Mouse (Mus musculus) gastrocnemius, postnatal 36 days (tissue): ENCODE results near the gene Il2rg. TPM values are rescaled to one million over a fixed set of nuclear protein-coding genes. Genes with fewer than 3 reads are reported as not detected.

Experiments
- DNase-seq, 2 experiments: peaks; one replicate each; pipeline ENCODE4 v3.0.0; 2022
- intact Hi-C: fragments of 180-260 bp; cut with DNase I; formaldehyde crosslinking; loops from one replicate; pipeline ENCODE4 v1.15.1; 2025
- long read RNA-seq, 2 experiments: library from polyadenylated mRNA; stranded (forward); transcript quantifications; one replicate each; pipeline ENCODE4 v2.0.0; 2021
- total RNA-seq, 2 experiments: library from RNA; stranded (reverse); gene quantifications; 2 replicates each; pipeline ENCODE4 v1.2.3; 2021

Il2rg gene
- total RNA-seq = 1 to 10 TPM; 1.8 to 2.5 TPM
- long read RNA-seq, experiment 1, partial matches to known transcripts = 0 of 2 reads
- long read RNA-seq, experiment 1, other reads (novel, unspliced or antisense) = 0 of 2 reads
- long read RNA-seq, experiment 2, partial matches to known transcripts = 0 of 1 reads
- long read RNA-seq, experiment 2, other reads (novel, unspliced or antisense) = 1 of 1 reads

DNA sequence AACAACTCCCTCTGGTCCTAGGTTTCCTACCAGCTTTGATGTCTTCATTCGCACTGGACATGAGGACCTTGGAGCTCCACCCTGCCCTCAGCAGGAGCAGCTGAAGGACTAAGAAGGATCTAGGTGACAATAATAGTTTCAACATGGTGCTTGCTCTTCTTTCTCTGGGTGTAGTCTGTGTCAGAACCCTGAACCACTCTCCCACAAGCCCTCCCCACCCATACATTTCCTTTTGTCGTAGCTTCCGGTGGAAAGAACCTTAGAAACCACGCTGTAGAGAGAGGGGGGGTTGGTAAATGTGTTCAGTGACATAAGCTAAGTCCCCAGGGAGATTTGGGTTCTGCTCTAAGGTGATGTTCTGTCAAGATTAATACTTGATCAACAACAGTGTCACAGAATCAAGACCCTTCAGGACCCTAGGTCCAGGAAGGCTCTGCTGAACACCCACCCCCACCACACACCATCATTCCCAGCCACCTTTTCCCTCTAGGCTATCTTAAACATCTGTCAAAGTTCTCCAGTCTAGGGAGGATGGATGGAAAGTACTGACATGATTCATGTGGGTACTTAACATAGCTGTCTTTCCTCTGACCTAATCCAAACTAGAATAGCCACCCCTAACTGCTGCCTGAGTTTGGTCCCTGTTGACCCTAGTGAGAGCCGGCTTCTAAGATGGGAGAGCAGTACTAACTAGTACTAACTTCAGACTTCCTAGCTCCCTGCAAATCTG lies at the start of gene Il2rg:
Gene Il2rg, minus strand, starts transcription at position 231 of the 730 bp plus-strand sequence.
- intact Hi-C loops = no loop called here
- DNase-seq = no peak

- DNase-seq = no peak
- intact Hi-C loops = no loop called here
Measured at GRCm38 (mm10) chrX:101313625-101314359, 45.7 kb upstream of the Il2rg start.

DNA sequence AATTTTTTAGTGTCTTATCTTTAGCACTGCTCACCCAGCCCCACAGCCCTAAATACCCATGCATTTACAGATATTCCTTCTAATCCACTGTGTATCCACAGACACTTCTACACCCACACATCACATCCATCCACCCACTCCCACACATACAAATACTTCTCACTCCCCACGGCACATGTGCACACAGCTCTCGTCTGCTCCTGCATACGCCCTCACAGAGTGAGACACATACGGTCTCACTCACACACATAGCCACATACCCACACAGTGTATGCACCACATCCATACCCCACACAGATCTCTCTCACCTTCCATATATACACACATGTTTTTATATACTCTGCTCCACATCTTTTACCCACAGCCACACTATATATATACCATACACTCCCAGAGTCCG lies 41.2 kb upstream of the Il2rg start:
- DNase-seq = no peak
- intact Hi-C loops = no loop called here

- intact Hi-C loops = no loop called here
- no peak for DNase-seq
Measured at GRCm38 (mm10) chrX:101304646-101305045, 36.6 kb upstream of the Il2rg start.

DNA sequence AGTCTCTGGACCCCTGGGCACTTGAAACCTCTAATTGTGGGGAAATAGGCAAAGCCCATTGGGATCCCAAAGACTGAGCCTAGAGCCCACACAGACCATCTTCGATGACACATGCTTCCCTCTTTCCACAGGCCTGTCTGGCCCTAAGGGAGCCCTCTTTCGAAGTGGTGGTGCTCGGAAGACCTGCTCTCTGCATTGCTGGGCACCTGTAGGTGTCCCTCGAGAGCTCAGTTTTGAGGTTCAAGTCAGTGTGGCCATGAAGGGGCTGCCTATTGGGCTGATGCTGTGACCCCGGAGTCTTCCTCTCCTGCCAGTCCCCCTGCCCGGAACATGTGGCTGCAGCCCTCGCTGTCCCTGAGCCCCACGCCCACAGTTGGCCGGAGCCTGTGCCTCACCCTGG lies 33.6 kb upstream of the Il2rg start:
- intact Hi-C loops = no loop called here
- no peak for DNase-seq

DNA sequence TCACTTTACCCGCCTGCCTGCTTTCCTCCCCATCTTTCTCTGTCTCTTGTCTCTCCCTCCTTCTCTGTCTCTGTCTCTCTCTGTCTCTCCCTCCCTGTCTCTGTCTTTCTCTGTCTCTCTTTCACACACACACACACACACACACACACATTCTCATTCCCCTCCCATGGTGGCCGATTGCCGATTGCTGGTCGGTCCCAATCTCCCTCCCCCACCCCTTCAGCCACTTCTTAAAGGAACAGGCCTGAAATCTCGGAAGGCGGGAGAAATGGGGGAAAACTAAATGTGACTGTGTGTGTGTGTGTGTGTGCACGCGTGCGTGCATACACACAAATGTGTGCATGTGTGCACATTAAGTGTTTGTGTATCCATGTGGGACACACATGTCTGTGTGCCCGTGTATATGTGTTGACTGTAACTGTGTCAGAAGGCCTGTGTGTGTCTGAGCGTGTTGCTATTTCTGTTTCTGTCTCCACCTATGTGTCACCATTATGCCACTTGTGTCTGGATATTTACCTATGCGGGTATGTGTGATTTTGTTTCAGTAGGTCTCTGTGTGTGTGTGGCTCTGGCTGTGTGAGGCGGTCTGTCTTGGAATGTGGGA lies 32.5 kb upstream of the Il2rg start:
- intact Hi-C loops = no loop called here
- DNase-seq = no peak

DNA sequence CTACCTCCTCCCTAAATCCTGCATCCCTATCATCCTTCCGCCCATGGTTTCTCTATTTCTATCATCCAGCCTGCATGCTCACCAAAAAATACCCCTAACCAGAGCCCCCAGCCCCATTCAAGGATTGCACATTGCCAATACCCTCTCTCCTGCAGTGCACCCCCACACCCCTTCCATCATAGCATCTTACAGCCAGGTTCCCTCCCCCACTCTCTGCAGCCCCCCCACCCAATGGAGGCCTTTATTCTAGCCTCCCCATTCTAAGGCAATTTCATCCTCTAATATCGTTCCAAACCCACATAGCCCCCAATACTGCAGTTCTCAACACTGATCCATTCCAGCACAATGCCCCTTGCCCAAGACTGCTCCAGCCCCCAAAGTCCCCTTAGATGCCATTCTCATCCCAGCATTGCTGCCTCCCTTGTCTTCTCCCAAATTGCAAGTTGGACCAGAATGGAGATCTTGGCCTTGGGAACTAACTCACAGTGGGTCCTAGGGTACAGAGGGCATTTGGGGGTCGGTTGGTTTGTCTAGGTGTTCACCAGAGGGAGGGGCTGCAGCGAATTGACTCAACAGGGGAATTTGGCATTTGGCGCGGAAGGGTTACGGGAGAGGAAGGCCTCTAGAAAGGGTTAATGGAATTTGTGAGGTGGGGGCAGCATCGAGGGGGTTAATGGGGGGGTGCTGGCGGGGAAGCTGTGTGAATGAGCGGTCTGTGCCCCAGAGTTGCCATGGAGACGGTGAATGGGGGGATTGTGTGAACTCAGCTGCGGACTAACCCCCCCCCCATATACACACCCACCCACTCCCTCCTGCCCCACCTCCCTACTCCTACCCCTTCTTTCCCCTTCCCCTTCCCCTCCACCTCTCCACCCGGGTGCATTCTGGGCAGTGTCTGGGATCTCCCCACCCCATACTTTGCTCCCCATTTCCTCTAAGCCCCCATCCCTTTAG lies 31.7 kb upstream of the Il2rg start:
- intact Hi-C loops = no loop called here
- no peak for DNase-seq

- intact Hi-C loops = no loop called here
- no peak for DNase-seq
Measured at GRCm38 (mm10) chrX:101299055-101299454, 31.0 kb upstream of the Il2rg start, which contains the start of gene Nlgn3. TSS of gene Nlgn3 (plus strand) at chrX:101299168.

DNA sequence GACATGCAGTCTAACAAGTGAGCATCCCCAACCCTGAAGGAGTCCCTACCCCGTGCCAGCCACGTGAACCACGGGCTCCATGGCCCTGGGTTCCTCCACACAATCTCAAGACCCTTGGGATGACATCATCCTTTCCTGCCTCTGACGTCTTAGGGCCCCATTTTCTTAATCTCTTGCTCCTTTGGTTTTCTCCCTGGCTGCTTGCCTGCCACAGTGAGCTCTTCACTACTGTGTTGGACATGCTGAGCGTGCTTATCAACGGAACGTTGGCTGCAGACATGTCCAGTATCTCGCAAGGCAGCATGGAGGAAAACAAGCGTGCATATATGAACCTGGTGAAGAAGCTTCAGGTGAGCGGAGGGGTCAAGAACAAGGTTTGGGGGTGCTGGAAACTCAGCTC lies 22.1 kb upstream of the Il2rg start:
- intact Hi-C loops = no loop called here
- no peak for DNase-seq

DNA sequence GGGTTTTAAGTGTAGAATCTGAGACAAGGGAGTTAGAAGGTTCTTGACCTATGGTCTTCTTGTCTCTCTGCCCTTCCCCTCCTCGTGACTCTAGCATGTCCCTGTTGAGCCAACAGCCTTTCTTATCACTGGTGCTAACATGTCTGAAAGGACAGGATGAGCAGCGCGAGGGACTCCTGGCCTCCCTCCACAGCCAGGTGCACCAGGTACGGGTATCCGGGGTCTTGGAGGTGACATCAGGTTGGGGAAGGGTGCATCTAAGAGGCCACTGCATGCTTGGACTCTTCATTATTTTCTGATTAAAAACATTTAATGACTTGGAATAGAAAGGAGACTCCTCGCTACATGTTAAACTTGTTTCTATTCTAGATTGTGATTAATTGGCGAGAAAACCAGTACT lies 21.0 kb upstream of the Il2rg start:
- intact Hi-C loops = no loop called here

DNA sequence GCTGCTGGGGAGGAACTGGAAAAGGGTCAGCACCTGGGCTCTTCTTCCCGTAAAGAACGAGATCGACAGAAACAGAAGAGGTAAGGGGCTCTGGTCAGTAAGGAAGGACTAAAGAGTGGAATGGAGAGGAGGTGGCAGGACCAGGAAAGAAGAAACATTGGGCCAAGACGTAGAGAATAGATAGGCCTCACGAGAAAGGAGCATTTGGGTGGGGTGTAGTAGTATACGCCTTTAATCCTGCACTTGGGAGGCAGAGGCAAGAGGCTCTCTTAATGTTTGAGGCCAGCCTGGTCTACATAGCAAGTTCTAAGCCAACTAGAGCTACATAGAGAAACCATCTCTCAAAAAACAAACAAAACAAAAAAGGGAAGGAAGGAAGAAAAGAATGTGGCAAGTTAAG lies 20.4 kb upstream of the Il2rg start:
- intact Hi-C loops = no loop called here
- no peak for DNase-seq

More for the DNA sequence above, 21.0 kb upstream of the Il2rg start:
- no peak for DNase-seq

DNA sequence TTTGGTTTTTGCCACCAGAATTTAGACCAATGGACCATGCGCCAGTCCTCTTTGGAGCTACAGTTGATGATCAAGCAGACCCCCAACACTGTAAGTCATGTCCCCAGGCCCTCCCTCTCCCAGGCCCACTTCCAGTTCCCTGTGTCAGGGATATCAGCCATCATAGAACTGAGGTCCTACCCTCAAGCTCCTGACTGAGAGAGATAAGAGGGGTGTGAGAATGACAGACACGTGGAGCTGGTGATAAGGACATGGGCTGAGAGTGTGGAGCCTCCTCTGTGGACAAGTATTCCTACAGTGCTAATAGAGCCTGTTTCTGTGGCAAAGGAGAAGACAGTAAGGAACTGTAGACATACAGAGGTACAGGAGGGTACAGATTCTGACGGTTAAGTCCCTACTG lies 19.5 kb upstream of the Il2rg start:
- intact Hi-C loops = no loop called here
- no peak for DNase-seq

- DNase-seq = no peak
- intact Hi-C loops = no loop called here
Measured at GRCm38 (mm10) chrX:101285953-101286670, 18.1 kb upstream of the Il2rg start.

GRCm38 (mm10) chrX:101285534-101285933 lies 17.5 kb upstream of the Il2rg start:
- intact Hi-C loops = no loop called here
- DNase-seq = no peak

- intact Hi-C loops = loop anchor here (5.0 kb wide), 1 partner anchor 146 kb away; no protein-coding TSS in a partner anchor
- DNase-seq = no peak
Measured at GRCm38 (mm10) chrX:101282813-101283212, 14.8 kb upstream of the Il2rg start.

DNA sequence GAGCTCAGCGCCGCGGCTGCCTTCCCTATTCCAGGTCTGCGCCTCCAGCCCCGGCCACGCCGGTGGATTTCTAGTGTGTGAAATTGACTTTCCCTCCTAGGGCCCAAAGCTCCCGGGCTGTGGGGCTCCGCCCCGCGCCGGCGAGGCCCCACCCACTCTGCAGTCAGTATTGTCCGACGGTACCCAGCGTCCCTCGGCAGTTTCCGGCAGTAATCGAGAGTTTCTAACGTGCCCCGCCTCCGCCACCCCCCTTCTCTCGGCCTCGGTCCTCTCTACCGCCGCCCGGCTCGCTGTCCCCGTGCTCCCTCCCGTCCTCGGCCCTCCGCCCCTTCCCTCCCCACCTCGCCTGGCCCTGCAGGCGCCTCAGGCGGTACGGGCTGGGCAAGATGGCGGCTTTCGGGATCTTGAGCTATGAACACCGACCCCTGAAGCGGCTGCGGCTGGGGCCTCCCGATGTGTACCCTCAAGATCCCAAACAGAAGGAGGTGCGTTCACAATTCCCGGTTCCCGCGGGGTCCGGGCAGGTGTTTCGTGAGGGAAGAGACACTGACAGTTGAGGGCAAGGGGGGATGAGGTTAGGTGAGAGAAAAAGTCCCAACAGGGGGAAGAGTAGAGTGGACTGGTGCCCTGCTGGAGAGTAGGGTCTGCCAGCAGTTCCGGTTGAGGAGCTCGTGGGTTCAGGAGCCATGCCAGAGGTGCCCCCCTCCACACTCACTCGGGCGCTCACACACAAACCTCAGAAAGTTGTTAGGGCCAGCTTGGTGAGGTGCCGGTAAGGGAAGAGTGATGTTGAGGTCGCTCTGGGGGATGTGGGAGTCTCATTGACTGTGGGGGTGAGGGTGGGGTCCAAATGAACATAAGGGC lies 6.1 kb upstream of the Il2rg start, which contains the start of gene Med12:
Gene Med12, plus strand, starts transcription at position 156 of the 864 bp plus-strand sequence.
- peak; percentile 81 to 88 for DNase-seq
- intact Hi-C loops = loop anchor here (5.0 kb wide), 1 partner anchor 142 kb away; no protein-coding TSS in a partner anchor

GRCm38 (mm10) chrX:101273410-101273809 lies 5.4 kb upstream of the Il2rg start:
- intact Hi-C loops = loop anchor here (5.0 kb wide), 1 partner anchor 141 kb away; no protein-coding TSS in a partner anchor

DNA sequence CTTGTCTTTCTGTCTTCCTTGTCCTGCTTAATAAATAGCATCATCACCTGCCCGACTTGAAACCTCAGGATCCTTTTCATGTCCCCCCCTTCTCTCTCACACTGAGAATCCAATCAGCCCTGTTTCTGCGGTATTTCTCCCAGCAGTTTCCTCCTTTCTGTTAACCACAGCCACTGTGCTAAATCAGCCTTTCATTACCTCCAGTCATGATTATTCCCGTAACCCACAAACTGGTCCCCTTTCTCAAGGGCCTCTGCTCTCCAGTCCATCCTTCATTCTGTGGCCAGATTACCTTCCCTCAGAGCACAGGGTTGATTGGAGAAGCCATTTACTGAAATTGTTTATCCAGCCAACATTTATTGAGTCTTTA lies 685 bp upstream of the Il2rg start, which contains the start of gene Gm20489:
Gene Gm20489, minus strand, starts transcription at position 269 of the 370 bp plus-strand sequence.
- intact Hi-C loops = no loop called here

More at GRCm38 (mm10) chrX:101273410-101273809, 5.4 kb upstream of the Il2rg start:
- DNase-seq = no peak

More for the DNA sequence above, 685 bp upstream of the Il2rg start, which contains the start of gene Gm20489:
- DNase-seq = no peak
